Mouse (Mus musculus): ENCODE measurements around the gene Rxra. TPM values are rescaled to one million over a fixed set of nuclear protein-coding genes. Genes with fewer than 3 reads are reported as not detected.

The Rxra gene
- polyA plus RNA-seq (2012): 0.16 and 0.28 TPM in 2 replicates

- no peak for TF ChIP-seq GATA1 (IDR thresholded peaks at IDR 0.05; ENCODE audit: low read length)
Measured at GRCm38 (mm10) chr2:27676106-27676477, at the start of gene Rxra. Rxra (plus strand) TSS chr2:27676440.

DNA sequence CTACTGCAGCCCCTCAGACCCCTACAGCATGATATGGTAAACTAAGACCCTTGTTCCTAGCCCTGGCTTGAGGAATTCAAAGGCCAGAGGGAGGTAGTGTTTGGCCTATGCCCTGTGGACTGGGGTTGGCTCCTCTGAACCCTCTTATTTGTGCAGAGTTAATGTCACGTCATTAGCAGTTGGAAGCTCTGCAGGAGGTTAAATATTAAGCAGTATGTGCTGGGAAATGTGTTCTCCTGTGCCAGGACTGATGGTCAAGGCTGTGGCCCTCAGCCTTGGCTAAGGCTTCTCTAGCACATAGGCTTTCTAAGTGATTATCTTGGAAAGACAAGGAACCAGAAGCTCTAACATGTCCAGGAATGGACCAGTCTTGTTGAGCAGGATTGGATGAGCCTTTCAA is 49.6 kb upstream of the Rxra start:
- TF ChIP-seq GATA1 (IDR thresholded peaks at IDR 0.05; ENCODE audit: low read length): no peak

- no peak for TF ChIP-seq GATA1 (IDR thresholded peaks at IDR 0.05; ENCODE audit: low read length)
Measured at GRCm38 (mm10) chr2:27630601-27631285, 45.5 kb upstream of the Rxra start.

- TF ChIP-seq GATA1 (IDR thresholded peaks at IDR 0.05; ENCODE audit: low read length): no peak
Measured at GRCm38 (mm10) chr2:27633471-27633870, 42.8 kb upstream of the Rxra start.

DNA sequence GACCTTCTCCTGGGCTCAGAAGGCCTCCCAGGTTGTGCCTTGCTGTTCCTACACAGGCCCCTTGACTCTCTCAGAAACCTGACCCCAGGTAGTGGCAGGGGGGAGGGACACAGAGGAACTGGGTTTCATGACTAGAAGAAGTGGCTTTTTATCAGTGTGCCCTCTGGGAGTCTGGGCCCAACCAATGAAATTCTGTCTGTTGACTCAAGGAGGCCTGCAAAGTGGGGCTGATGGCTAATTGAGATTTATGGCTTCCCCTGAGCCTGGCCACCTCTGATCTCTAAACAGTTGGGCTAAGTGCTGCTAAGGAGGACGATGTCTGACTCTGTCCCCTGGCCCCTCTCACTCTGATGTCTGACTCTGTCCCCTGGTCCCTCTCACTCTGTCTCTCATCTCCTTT is 42.2 kb upstream of the Rxra start:
- no peak for TF ChIP-seq GATA1 (IDR thresholded peaks at IDR 0.05; ENCODE audit: low read length)

- TF ChIP-seq GATA1 (IDR thresholded peaks at IDR 0.05; ENCODE audit: low read length): no peak
Measured at GRCm38 (mm10) chr2:27635147-27635738, 41.0 kb upstream of the Rxra start.

DNA sequence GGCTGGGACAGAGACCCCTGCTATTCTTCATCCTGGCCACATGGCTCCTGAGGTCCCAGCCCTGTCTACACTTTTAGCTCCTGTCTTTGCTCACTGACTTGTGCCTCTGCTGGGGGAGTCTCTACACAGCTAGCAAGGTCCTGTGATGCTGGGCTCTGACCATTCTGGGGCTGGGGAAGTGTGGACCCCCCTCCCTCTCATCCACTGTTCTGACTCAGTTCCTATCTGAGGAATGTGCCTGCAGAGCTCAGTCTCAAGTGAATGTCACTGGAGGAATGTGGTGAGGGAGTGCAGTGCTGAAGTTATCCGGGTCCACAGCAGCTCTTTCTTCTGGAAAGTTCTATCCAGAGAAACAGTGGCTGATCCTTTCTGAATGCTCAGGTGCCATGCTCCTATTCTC is 39.4 kb upstream of the Rxra start:
- no peak for TF ChIP-seq GATA1 (IDR thresholded peaks at IDR 0.05; ENCODE audit: low read length)

DNA sequence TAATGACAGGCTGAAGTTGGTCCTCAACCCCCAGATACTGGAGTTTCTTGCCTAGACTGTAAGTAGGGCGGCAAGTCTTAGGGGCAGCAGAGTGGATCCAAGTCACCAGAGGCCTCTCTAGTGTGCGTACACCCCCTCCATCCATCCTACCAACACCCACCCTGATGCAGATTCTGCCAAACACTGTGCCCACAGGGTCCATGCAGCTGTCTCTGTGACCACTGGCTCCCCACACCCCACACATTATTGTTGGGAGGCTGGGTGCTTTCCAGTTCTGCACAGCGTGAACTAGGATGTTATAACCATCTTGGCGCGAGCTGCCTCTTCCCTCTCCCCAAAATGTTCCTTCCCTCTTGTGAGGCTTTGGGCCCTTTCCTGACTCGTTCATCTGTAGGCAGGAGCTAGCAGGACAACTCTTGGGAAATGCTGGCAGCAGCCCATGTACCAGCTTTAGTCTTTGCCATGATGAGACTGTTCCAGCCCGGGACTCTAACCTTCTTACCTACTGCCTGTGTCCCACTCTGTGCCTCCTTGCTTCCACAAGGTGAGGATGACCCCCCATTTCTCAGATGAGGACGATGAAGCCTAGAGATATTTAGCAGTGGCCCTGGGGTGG is 38.9 kb upstream of the Rxra start:
- TF ChIP-seq GATA1 (IDR thresholded peaks at IDR 0.05; ENCODE audit: low read length): no peak

GRCm38 (mm10) chr2:27639631-27640334 is 36.5 kb upstream of the Rxra start:
- TF ChIP-seq GATA1 (IDR thresholded peaks at IDR 0.05; ENCODE audit: low read length): no peak

GRCm38 (mm10) chr2:27640900-27641479 is 35.2 kb upstream of the Rxra start:
- no peak for TF ChIP-seq GATA1 (IDR thresholded peaks at IDR 0.05; ENCODE audit: low read length)

- no peak for TF ChIP-seq GATA1 (IDR thresholded peaks at IDR 0.05; ENCODE audit: low read length)
Measured at GRCm38 (mm10) chr2:27644547-27645120, 31.6 kb upstream of the Rxra start.

DNA sequence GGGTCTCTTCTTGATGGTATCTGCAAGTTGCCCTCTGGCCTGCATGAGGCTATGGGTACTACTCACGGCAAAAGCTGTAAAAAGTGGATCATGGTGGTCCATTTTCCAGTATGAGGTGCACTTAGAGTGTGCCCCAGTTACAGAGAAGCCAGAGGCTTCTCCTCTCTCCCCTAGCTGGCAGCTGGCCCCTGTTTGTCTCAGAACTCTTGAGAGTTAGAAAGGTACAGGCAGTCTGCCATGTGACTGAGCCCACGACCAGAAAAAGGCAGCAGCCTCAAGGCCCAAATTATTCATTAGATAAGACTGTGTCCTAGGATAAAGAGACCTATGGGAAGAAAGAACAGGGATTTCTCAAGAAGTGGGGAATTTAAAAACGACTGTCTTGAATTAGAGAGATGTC is 30.8 kb upstream of the Rxra start:
- no peak for TF ChIP-seq GATA1 (IDR thresholded peaks at IDR 0.05; ENCODE audit: low read length)

- no peak for TF ChIP-seq GATA1 (IDR thresholded peaks at IDR 0.05; ENCODE audit: low read length)
Measured at GRCm38 (mm10) chr2:27649862-27650661, 26.2 kb upstream of the Rxra start.

DNA sequence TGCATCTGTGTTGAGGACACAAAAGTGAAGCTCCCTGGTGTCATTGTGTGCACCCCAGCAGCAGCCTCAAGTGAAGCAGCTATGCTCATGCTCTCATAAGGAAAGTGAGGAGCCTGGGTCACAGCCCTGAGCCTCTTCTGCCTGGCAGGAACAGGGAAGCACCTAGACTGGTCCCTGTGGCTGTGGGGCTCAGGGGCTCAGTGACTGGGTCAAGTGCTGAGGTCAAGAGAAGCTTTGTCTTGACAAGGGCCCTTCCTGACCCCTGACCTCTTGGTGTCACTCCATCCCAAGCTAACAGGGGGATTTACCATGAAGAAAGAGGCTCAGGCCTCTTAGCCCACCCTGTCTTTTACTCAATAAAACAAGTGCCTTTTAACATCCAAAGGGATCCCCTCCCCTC is 25.2 kb upstream of the Rxra start:
- TF ChIP-seq GATA1 (IDR thresholded peaks at IDR 0.05; ENCODE audit: low read length): no peak

- no peak for TF ChIP-seq GATA1 (IDR thresholded peaks at IDR 0.05; ENCODE audit: low read length)
Measured at GRCm38 (mm10) chr2:27653496-27654030, 22.7 kb upstream of the Rxra start.

Measured in G1E-ER4 (cell line).